Mouse (Mus musculus) c-Kit-positive CD71-positive TER-119-positive erythroid progenitor cells, embryonic 14.5 days (primary cell): ENCODE measurements around the gene Rnf224.

Experiments
- DNase-seq: peaks from one replicate; pipeline ENCODE4 v3.0.0-alpha.2; 2013; ENCODE audit warnings: low spot score

Rnf224 gene

GRCm38 (mm10) chr2:25227406-25227805, 9.2 kb downstream of the Rnf224 start:
- DNase-seq: no peak

- DNase-seq: no peak
Measured at GRCm38 (mm10) chr2:25226864-25227263, 9.7 kb downstream of the Rnf224 start.

- no peak for DNase-seq
Measured at GRCm38 (mm10) chr2:25225811-25226379, 10.7 kb downstream of the Rnf224 start.

- no peak for DNase-seq
Measured at GRCm38 (mm10) chr2:25224766-25225752, 11.5 kb downstream of the Rnf224 start.

GRCm38 (mm10) chr2:25224492-25224765, 12.2 kb downstream of the Rnf224 start, which contains the start of gene Tubb4b:
Gene Tubb4b, minus strand, starts transcription at chr2:25224702.
- peak; percentile 99 for DNase-seq

- DNase-seq: peak; percentile 91
Measured at GRCm38 (mm10) chr2:25223681-25224491, 12.7 kb downstream of the Rnf224 start.

- no peak for DNase-seq
Measured at GRCm38 (mm10) chr2:25221331-25221772, 15.2 kb downstream of the Rnf224 start.

- DNase-seq: no peak
Measured at GRCm38 (mm10) chr2:25218445-25218844, 18.1 kb downstream of the Rnf224 start, which contains the start of gene Fam166a. Gene Fam166a, plus strand, starts transcription at chr2:25218745.

GRCm38 (mm10) chr2:25217666-25218065, 18.9 kb downstream of the Rnf224 start:
- no peak for DNase-seq

- no peak for DNase-seq
Measured at GRCm38 (mm10) chr2:25214444-25214843, 22.1 kb downstream of the Rnf224 start, which contains the start of gene Stpg3. Gene Stpg3, minus strand, starts transcription at chr2:25214637.

- no peak for DNase-seq
Measured at GRCm38 (mm10) chr2:25213266-25213865, 23.2 kb downstream of the Rnf224 start.

GRCm38 (mm10) chr2:25211121-25211670, 25.4 kb downstream of the Rnf224 start, which contains the start of gene Nelfb:
Gene Nelfb, minus strand, starts transcription at chr2:25211489.
- peak; percentile 82 for DNase-seq

- no peak for DNase-seq
Measured at GRCm38 (mm10) chr2:25210686-25211085, 25.9 kb downstream of the Rnf224 start.

- no peak for DNase-seq
Measured at GRCm38 (mm10) chr2:25207593-25207992, 29.0 kb downstream of the Rnf224 start.

- DNase-seq: no peak
Measured at GRCm38 (mm10) chr2:25203631-25204214, 32.9 kb downstream of the Rnf224 start.

GRCm38 (mm10) chr2:25200631-25201030, 36.0 kb downstream of the Rnf224 start:
- no peak for DNase-seq

- DNase-seq: no peak
Measured at GRCm38 (mm10) chr2:25197946-25198345, 38.6 kb downstream of the Rnf224 start.

- no peak for DNase-seq
Measured at GRCm38 (mm10) chr2:25197191-25197590, 39.4 kb downstream of the Rnf224 start.

GRCm38 (mm10) chr2:25196172-25196954, 40.2 kb downstream of the Rnf224 start, which contains the start of gene Tor4a:
Gene Tor4a, minus strand, starts transcription at chr2:25196886.
- no peak for DNase-seq
